Mouse (Mus musculus) left cerebral cortex, postnatal 10 days (tissue): ENCODE results near the gene Lats2. TPM values are rescaled to one million over a fixed set of nuclear protein-coding genes. Genes with fewer than 3 reads are reported as not detected.
"Not testable (repeated sequence)": the region's sequence is repeated elsewhere in the genome, so short reads cannot be mapped to it uniquely, and the experiment has no call there.

Source experiments
- DNase-seq, 2 experiments: peaks; one replicate each; pipeline ENCODE4 v3.0.0; 2021 to 2022; ENCODE audit warnings: low spot score in 2 of 2, mixed read lengths in 1 of 2; ENCODE audit errors: extremely low spot score in 1 of 2
- intact Hi-C: fragments of 180-260 bp; cut with DNase I; formaldehyde crosslinking; loops from one replicate; pipeline ENCODE4 v1.15.1; 2025
- total RNA-seq, 2 experiments: library from RNA; stranded (reverse); gene quantifications; 2 replicates each; pipeline ENCODE4 v1.2.3; 2021

Gene Lats2
- total RNA-seq, 2 experiments from 2014 or later = 9.6 to 14.4 TPM

DNA sequence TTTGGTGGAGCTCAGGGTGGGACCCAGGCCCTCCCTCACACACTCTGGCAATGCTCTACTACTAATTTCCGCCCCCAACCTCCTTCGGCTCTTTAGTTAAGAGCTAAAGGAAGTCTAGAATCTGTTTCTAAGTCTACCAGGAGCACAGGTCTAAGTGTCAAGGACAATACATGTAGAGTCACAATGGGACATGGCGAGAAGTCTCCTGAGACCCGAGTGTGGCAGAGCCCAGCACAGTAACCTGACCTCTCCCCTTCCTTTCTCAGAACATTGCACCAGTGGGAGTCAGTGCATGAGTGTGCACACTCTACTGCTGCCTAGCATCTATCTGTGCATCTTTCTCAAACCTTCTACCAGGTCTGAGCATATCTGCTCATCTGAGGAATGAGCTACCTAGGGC, 52.4 kb downstream of the Lats2 start:
- intact Hi-C loops = no loop called here
- no peak for DNase-seq

DNA sequence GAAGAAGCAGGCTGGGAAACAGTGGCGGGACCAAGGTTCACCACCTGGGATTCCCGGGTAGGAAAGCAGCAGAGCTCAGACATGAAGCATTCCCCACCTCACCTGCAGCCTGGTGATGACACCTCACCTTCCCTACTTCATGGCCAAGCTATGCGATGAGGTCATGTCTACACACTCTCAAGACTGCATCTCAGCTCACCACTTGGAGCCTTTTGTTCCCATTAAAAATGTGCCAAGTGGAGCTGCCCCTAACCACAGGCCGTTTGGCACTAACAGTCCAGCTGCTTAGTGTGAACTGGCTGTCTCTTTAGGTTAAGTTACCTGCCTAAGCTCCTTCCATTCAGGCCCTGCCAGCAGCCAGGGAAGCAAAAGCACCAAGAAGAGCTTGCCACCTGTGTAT, 53.1 kb downstream of the Lats2 start:
- intact Hi-C loops = no loop called here
- DNase-seq = no peak

DNA sequence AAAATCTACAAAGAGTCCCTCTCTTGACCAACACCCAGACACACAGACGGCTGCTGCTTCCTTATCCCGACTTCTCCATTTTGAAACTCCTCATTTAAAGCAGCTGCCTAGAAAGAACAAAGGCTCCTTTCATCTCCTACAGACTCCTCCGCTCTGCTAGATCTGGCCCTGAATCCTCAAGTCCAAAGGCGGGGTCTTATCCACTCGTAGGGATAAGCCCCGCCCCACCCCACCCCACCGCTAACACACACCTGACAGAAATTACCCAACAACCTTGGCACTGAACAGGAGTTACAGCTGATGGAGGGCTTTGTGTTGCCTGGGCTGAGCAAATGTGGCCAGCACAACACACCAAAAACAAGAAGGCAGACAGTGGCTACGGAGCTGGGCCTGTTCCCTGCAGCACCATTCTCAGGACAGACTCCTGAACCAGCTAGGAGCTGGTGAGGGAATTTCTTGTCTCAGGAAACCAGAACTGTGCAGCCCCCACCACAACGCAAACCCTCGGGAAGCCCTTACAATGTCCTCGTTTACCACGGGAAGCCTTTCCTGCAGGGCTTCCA, 56.2 kb downstream of the Lats2 start:
- intact Hi-C loops = no loop called here
- DNase-seq = no peak

DNA sequence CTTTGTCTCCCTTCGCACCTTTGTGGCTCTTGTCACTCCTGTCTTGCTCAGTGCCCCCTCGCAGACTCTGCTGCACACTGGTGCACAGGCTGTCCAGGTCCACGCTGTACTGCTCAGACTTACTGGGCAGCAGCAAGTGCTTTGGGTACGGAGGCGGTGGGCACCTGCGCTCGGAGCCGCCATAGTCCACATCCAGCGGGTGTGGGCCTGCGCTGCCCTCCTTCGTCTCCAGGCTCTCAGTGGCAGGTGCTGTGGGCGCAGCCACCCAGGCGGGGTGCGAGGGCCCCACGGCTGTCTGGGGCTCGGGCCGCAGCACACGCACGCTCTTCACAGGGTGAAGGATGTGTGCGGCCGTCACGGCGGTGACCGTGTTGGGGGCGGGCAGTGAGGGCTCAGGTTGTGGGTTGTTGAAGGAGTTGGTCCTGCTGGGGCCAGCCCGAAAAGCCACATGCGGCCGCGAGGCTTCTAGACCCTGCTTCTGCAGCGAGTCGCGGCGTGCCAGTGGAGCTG, 58.7 kb downstream of the Lats2 start:
- DNase-seq = no peak
- intact Hi-C loops = loop anchor here (5.0 kb wide), 1 partner anchor 43 kb away; no protein-coding TSS in a partner anchor

DNA sequence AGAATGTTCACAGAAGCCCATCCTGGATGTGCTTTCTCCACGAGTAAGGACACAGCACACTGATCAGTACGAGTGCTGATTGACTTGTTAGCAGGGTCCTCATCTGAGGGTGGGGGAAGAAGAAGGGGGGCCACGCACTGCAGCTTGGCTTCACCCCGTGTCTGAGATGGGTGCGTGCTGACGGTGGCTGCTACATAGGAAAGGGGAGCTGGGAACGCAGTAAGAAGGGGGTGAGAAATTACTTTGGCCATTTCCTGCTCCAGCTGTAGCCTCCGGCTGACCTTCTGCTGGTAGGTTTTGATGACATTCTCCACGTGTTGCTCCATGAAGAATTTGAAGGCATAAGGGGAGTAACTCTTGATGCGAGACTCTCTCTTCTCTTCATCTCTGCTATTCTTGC, 59.2 kb downstream of the Lats2 start:
- intact Hi-C loops = loop anchor here (5.0 kb wide), 1 partner anchor 43 kb away; no protein-coding TSS in a partner anchor
- no peak for DNase-seq

DNA sequence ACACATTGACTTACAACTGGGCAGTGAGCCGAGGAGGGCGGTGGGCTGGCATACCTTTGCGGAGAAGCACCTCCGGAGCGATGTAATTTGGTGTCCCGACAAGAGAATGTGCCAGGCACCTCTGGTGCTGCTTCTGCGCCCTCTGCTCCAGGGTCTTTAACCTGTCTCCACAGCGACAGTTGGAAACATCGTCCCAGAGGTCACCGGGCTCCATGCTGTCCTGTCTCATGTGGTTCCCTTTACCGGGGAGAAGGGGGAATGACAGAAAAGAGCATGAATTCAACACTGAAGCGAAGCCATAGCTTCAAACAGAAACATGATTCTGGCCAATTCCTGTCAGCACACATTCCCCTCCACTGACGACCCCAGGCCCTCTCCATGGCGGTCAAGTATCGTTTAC, 62.1 kb downstream of the Lats2 start:
- intact Hi-C loops = loop anchor here (5.0 kb wide), 1 partner anchor 46 kb away; no protein-coding TSS in a partner anchor
- DNase-seq = no peak

DNA sequence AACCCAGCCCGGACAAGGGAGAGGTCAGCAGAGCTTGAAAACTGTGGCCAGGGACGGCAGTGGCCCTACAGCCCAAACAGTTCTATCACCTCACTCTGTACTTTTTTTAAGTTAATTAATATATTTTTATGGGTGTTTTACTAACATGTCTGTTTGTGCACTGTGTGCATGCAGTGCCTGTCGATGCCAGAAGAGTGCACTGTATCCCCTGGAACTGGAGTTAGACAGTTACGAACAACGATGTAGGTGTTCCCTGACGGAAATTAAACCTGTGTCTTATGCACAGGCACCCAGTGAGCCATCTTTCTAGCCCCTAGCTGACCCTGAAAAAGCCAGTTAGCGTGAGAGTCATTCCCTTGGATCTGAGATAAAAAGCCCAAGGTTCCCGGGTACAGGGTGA, 62.6 kb downstream of the Lats2 start:
- DNase-seq = no peak
- intact Hi-C loops = loop anchor here (5.0 kb wide), 1 partner anchor 47 kb away; no protein-coding TSS in a partner anchor

DNA sequence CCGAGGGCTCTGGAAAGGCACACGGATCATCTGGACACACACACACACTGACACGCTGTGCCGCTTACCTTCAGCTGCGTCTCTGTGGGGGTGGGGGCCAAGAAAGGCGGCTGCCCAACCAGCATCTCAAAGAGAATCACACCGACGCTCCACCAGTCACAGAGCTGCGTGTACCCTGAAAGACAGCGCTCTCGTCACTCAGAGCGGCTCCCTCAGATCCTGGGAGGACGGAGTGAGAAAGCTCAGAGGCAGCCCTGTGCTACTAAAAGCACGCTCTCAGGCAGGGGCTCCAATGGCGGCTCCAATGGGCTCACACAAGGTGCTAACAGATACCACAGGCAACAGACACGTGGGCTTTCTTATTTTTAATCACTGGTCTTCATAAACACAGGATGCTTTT, 63.9 kb downstream of the Lats2 start:
- intact Hi-C loops = no loop called here
- no peak for DNase-seq

DNA sequence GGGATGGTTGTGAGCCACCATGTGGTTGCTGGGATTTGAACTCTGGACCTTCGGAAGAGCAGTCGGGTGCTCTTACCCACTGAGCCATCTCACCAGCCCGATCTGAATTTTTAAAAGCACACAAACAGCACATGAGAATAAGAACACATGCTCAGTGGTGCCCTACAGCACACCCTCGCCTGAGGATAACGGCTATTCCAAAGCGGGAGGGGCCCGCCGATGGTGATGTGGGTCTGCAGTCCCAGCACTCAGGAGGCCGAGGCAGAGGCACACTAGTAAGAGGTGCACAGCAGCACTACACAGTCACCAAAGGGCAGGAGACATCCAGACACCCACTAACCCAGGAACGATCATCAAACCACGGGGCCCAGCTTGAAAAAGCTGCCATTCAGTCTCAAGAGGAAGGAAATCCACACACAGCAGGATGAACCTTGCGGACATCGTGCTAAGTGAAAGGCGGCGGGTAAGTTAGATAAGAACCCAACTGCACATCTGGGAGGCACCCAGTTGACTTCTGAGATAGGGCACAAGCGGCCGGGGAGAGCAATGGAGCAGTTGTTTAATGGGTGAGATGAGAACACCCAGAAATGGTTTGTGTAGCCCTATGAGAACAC, 65.6 kb downstream of the Lats2 start:
- intact Hi-C loops = no loop called here
- DNase-seq = no peak

DNA sequence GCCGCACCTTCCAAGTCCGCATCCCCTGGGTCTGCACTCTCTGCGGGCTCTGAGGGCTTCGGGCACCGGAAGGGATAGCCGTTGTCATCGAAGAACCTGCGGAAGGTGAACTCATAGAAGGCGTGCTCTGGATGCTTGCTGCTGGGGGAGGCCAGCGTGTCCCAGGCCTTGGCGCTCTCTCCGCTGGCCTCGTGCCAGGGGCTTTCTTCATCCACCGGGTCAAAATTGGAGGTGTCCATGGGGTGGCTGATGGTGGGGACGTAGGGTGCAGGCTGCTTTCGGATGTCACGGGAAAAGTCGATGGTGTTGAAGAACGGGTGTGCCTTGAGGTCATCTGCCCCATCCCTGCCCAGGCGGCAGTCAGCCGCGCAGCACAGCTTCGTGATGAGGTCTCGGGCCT, 66.9 kb downstream of the Lats2 start:
- DNase-seq = no peak
- intact Hi-C loops = no loop called here

DNA sequence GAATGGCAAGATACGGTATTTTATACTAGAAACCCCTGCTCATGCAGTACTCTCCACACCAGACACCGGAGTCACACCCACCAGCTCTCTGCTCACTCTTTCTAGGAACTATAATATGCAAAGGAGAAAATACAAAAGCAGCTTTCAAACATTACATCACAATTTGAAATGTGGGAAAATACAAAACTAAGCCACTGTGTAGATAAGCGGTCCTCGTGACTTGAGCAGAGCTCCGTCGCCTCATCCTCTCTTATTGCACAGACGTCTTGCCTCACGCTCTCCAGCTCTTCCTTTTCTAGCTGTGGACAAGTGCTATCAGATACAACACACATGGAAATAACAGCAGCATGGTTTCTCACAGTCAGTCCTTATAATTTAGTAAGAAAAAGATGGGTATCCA, 67.5 kb downstream of the Lats2 start:
- no peak for DNase-seq
- intact Hi-C loops = no loop called here

DNA sequence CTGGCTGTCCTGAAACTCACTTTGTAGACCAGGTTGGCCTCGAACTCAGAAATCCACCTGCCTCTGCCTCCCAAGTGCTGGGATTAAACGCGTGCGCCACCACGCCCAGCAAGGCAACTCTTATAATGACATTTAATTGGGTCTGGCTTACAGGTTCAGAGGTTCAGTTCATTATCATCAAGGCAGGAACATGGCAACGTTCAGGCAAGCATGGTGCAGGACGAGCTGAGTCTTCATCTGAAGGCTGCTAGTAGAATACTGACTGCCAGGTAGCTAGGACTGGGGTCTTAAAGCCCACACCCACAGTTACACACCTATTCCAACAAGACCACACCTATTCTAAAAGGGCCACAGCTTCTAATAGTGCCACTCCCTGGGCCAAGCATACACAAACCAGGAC, 70.1 kb downstream of the Lats2 start:
- intact Hi-C loops = loop anchor here (5.0 kb wide), 1 partner anchor 1424 kb away; no protein-coding TSS in a partner anchor
- DNase-seq = not testable (repeated sequence)

DNA sequence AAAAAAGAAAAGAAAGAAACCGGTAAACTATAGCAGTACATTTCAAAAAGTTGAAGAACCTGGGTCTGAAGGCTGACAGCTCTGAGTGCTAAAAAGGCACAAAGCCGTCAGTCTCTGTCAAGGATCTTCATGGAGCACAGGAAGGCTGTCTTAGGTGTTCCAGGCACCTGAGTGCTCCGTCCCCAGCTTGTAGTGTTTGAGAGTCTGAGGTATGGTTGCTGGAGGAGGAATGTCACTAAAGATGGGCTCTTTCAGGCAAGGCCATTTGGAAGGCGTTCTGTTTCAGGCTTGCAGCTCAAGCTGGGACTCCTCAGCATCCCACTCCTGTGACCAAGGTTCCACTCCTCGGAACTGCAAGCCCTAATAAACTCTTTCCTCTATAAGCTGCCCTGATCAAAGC, 70.7 kb downstream of the Lats2 start:
- intact Hi-C loops = loop anchor here (5.0 kb wide), 1 partner anchor 1425 kb away; no protein-coding TSS in a partner anchor
- DNase-seq = no peak

DNA sequence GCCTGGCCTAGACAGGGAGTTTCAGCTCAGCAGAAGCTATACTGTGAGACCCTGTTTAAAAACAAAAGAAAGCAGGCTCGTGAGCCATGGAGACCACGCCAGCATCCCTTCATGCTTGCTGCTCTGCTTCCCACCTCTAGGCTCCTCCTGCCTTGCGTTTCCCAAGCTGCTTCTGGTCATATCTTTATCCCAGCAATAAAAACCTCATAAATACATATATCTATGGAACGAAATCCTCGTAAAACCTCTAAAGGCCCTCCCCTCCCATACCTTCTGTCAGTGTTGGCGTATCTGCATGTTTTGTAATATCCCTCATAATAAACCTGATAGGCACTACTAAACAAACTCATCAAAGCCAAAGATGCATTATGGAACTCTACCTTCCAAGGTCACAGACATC, 71.5 kb downstream of the Lats2 start:
- no peak for DNase-seq
- intact Hi-C loops = loop anchor here (5.0 kb wide), 1 partner anchor 1426 kb away; no protein-coding TSS in a partner anchor

DNA sequence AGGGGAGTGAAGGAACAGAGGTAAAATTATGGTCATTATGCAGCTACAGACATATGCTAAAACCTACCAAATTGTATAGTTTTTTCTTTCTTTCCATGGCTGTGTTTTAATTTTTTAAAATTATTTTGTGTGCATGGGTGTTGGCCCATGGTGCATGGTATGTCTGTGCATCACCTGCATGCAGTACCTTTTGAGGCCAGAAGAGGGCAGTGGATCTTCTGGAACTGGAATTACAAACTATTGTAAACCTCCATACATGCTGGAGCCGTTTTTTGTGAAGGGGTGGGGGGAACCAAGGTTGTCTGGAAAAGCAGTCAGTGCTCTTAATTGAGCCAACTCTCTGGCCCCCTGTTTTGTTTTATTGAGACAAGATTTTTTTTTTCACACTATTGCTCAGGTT, 73.6 kb downstream of the Lats2 start:
- peak; percentile 45 to 70 for DNase-seq
- intact Hi-C loops = loop anchor here (5.0 kb wide), 3 partner anchors 63 to 228 kb away; partner anchors contain the start of gene Gm49361

DNA sequence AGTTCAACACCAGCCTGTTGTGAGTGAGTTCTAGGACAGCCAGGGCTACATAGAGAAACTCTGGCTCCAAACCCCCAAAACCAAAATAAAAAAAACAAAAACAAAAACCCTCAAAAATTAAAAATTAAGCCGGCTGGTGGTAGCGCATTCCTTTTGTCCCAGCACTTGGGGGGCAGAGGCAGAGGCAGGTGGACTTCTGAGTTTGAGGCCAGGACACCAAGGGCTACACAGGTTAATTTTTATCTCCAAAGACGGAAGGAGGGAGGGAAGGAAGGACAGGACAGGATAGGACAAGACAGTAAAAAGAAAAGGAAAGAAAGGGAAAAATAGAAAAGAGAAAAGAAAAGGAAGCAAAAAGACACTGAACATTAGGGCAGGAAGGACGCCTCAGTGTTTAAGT, 75.4 kb downstream of the Lats2 start:
- no peak for DNase-seq
- intact Hi-C loops = loop anchor here (5.0 kb wide), 3 partner anchors 65 to 230 kb away; partner anchors contain the start of gene Gm49361

DNA sequence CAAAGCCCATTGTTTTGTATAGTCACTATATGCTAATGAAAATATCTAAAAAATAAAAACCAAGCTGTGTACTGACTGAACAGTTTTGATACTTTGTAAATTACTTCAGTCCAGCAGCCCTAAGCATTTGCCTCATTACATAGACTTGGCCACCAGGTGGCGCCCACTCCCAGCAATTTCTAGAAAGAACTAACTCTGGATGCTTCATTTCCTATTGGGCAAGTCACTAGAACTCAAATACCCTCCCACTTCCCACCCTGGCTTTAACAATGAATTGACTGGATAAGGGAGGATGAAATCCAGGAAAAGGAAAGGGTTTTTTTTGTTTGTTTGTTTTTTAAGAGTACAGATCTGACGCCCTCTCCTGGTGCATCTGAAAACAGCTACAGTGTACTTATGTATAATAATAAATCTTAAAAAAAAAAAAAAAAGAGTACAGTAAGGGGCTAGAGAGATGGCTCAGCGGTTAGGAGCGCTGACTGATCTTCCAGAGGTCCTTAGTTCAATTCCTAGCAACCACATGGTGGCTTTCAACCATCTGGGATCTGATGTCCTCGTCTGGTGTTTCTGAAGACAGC, 78.1 kb downstream of the Lats2 start:
- DNase-seq = peak; percentile 84
- intact Hi-C loops = loop anchor here (5.0 kb wide), 4 partner anchors 67 to 308 kb away; partner anchors contain the start of gene Gm49361

DNA sequence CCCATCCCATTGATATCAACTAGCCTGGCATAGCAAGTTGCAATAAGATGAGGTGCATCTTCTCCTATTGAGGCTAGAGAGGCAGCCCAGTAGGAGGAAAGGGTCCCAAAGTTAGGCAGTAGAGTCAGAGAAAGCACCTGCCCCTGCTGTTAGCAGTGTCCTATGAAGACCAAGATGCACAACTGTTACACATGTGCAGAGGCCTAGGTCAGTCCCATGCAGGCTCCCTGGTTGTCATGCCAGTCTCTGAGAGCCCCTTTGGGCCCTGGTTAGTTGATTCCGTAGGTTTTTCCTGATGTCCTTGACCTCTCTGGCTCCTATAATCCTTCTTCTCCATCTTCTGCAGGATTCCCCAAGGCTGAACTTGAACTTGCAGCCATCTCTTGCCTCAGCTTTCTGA, 78.7 kb downstream of the Lats2 start:
- intact Hi-C loops = loop anchor here (5.0 kb wide), 1 partner anchor 307 kb away; no protein-coding TSS in a partner anchor

DNA sequence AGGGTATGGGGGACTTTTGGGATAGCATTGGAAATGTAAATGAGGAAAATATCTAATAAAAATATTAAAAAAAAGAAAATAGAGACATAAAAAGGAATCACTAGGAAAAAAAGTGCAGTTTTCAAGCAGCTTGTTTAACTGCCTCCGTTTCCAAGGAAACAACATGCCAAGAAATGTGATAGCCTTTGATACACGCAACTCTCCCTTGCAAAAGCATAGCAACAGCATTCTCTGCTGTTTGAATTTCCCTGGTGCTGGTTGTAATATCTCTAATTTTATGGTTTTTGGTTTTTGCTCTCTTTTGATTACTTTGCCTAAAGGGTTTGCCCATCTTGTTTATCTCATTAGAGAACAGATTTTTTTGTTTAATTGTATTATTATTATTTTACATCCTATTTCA, 82.7 kb downstream of the Lats2 start:
- DNase-seq = no peak
- intact Hi-C loops = loop anchor here (5.0 kb wide), 1 partner anchor 303 kb away; no protein-coding TSS in a partner anchor

More for the DNA sequence above, 78.7 kb downstream of the Lats2 start:
- DNase-seq = no peak

DNA sequence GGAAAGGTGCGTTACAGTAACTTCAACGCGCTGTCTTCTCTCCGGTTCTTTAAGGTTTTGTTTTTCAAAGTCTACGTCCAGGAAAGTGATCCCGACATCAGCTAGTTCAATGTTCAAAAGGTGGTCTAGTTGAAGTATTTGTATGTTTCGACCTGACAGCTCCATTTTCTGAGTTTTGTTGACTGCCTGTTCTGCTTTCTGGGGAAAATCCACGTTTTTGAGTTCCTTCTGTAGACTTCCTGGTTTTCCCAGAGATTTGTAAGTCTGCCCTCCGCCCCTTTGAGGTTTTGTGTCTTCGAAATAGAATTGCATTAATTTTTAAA, 92.6 kb downstream of the Lats2 start:
- intact Hi-C loops = no loop called here
- DNase-seq = no peak
